ENCODE assay signal across 16 mouse cellular contexts in genomic region chrX:12919576-12919975, GRCm38 (mm10).
DNase-seq lines count a peak whose midpoint lies in the region; ATAC-seq and TF ChIP-seq lines count a peak whose summit lies in the region.
"Had no signal": no experiment of that assay in that cellular context is flagged by ENCODE, and none has a peak within 500 bp of the region (broad histone marks: within the 10 kb centered on the region; RNA-seq: fewer than 3 reads in every experiment).

No protein-coding gene starts in this region.

- H3K27ac ChIP-seq in liver, embryonic 14.5 days = no peak overlapping the region
- no peak overlapping the region for H3K27ac ChIP-seq in cortical plate, adult 2 months (ENCODE audit: insufficient read depth, low read length)
- H3K27ac ChIP-seq: embryonic facial prominence, embryonic 12.5 days; forebrain, embryonic 10.5 days; limb, embryonic 10.5 days; midbrain, embryonic 15.5 days; neural tube, embryonic 13.5 days had no signal

- TF ChIP-seq POLR2A in cortical plate, adult 2 months (IDR thresholded peaks at IDR 0.05; ENCODE audit: extremely low read depth, insufficient read depth, low read length) = no peak

- H3K9ac ChIP-seq in liver, embryonic 14.5 days (replicated peaks) = no peak overlapping the region
- H3K9ac ChIP-seq: embryonic facial prominence, embryonic 12.5 days; heart, embryonic 12.5 days; midbrain, embryonic 15.5 days; neural tube, embryonic 13.5 days had no signal

- peak; percentile 40 for DNase-seq in CD4-positive, CD25-positive, alpha-beta regulatory T cell, adult 2 months (ENCODE audit: low read depth, low spot score)
- DNase-seq in liver, embryonic 14.5 days (ENCODE audit: low read depth in 3 of 3, low spot score in 3 of 3) = no peak
- no peak for DNase-seq in liver
- DNase-seq in ES-CJ7 (ENCODE audit: low read depth, low spot score) = peak; percentile 47
- no peak for DNase-seq in right cerebral cortex, postnatal 10 days (ENCODE audit: low spot score in 2 of 2)
- no peak for DNase-seq in right cerebral cortex, postnatal 36 days (ENCODE audit: low spot score in 2 of 2)
- DNase-seq: cerebellum, postnatal 10 days; layer of hippocampus, adult 9-11 months had no signal

- 19% methylated on average over 3 of the region's 3 CpGs for WGBS in liver, embryonic 14.5 days (ENCODE audit: insufficient replicate concordance)

- no peak overlapping the region for H3K4me2 ChIP-seq in liver, embryonic 14.5 days (ENCODE audit: low read depth)
- H3K4me2 ChIP-seq: embryonic facial prominence, embryonic 12.5 days; heart, embryonic 12.5 days; midbrain, embryonic 15.5 days; neural tube, embryonic 13.5 days had no signal

- ATAC-seq in CD4-positive, CD25-positive, alpha-beta regulatory T cell, adult 4 months = no peak
- ATAC-seq in liver, embryonic 14.5 days (ENCODE audit: insufficient read depth) = no peak
- ATAC-seq: midbrain, embryonic 15.5 days had no signal

- H3K4me3 ChIP-seq in liver, embryonic 14.5 days (ENCODE audit: insufficient read depth in 1 of 2, low read depth in 2 of 2, low read length in 2 of 2) = no peak overlapping the region
- no peak overlapping the region for H3K4me3 ChIP-seq in cortical plate, adult 2 months (ENCODE audit: insufficient read depth, low read length)
- H3K4me3 ChIP-seq: embryonic facial prominence, embryonic 12.5 days; forebrain, embryonic 10.5 days; heart, embryonic 12.5 days; limb, embryonic 10.5 days; midbrain, embryonic 15.5 days; neural tube, embryonic 13.5 days had no signal

- H3K4me1 ChIP-seq in liver, embryonic 14.5 days (replicated peaks; ENCODE audit: control insufficient read depth in 2 of 2, insufficient read depth in 2 of 2, low read length in 1 of 2) = no peaks in the 10 kb centered on the region
- no peaks in the 10 kb centered on the region for H3K4me1 ChIP-seq in cortical plate, adult 2 months (ENCODE audit: control insufficient read depth, insufficient read depth, low read length)
- H3K4me1 ChIP-seq: embryonic facial prominence, embryonic 12.5 days; midbrain, embryonic 15.5 days had no signal

- no peaks in the 10 kb centered on the region for H3K9me3 ChIP-seq in liver, embryonic 14.5 days (ENCODE audit: control insufficient read depth, low read length)
- H3K9me3 ChIP-seq: embryonic facial prominence, embryonic 12.5 days; forebrain, embryonic 10.5 days; heart, embryonic 12.5 days; limb, embryonic 10.5 days; midbrain, embryonic 15.5 days; neural tube, embryonic 13.5 days had no signal

- no peak for TF ChIP-seq EP300 in liver, embryonic 14.5 days (IDR thresholded peaks at IDR 0.05; ENCODE audit: low read depth)

- no peaks in the 10 kb centered on the region for H3K27me3 ChIP-seq in liver, embryonic 14.5 days (ENCODE audit: control insufficient read depth, insufficient read depth, low read length)
- H3K27me3 ChIP-seq: heart, embryonic 12.5 days; midbrain, embryonic 15.5 days; neural tube, embryonic 13.5 days had no signal

- H3K36me3 ChIP-seq in liver, embryonic 14.5 days (replicated peaks; ENCODE audit: control insufficient read depth, insufficient read depth, low read depth) = no peaks in the 10 kb centered on the region
- H3K36me3 ChIP-seq: embryonic facial prominence, embryonic 12.5 days; forebrain, embryonic 10.5 days; heart, embryonic 12.5 days; limb, embryonic 10.5 days; midbrain, embryonic 15.5 days; neural tube, embryonic 13.5 days had no signal

- peak; percentile 47 for TF ChIP-seq CTCF in liver, embryonic 14.5 days (IDR thresholded peaks at IDR 0.05; ENCODE audit: low read depth)
- TF ChIP-seq CTCF in cortical plate, adult 2 months (IDR thresholded peaks at IDR 0.05; ENCODE audit: extremely low read depth, insufficient read depth, low read length) = 0 out of 2 replicates have a peak, but pooled peaks have one; percentile 1

Comparison
In these comparisons a context has a peak if more than half of its experiments do, and no peak if none do; other contexts are left out.
1. DNase-seq: peak in CD4-positive, CD25-positive, alpha-beta regulatory T cell, adult 2 months (single experiment) and ES-CJ7 (single experiment); none in liver, embryonic 14.5 days (0 of 3), liver (single experiment), right cerebral cortex, postnatal 10 days (0 of 2) and right cerebral cortex, postnatal 36 days (0 of 2).